Mouse (Mus musculus): ENCODE measurements at regions not wholly inside any gene's neighbourhood (a gene's known extent, or its start where the extent isn't known, plus 50 kb on each side); places are given as distances from the start of the nearest gene placed in this dataset.

GRCm38 (mm10) chr8:92070704-92071103, 268.8 kb upstream of the Irx3 start:
- no peak for DNase-seq (ENCODE audit: low read depth, low spot score)

DNA sequence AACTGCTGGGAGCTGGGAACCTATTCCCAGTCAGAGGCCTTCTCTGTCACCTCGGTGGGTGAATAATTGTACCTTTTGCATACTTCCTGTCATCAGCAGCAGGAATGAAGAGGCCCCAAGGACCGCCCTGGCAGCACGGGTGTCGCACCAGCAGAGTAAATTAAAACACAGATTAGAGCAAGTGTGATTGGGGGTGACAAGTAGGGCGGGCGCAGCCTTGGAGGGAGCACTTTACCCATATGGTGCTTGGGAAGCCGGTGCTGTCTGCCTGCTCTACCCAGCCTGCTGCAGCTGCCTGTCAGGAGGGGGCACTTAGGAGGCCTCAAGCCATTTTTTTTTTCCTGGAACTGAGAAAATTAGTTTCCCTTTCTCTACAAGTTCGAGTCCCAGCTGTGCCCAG, 264.6 kb upstream of the Irx3 start:
- no peak for DNase-seq (ENCODE audit: low read depth, low spot score)

DNA sequence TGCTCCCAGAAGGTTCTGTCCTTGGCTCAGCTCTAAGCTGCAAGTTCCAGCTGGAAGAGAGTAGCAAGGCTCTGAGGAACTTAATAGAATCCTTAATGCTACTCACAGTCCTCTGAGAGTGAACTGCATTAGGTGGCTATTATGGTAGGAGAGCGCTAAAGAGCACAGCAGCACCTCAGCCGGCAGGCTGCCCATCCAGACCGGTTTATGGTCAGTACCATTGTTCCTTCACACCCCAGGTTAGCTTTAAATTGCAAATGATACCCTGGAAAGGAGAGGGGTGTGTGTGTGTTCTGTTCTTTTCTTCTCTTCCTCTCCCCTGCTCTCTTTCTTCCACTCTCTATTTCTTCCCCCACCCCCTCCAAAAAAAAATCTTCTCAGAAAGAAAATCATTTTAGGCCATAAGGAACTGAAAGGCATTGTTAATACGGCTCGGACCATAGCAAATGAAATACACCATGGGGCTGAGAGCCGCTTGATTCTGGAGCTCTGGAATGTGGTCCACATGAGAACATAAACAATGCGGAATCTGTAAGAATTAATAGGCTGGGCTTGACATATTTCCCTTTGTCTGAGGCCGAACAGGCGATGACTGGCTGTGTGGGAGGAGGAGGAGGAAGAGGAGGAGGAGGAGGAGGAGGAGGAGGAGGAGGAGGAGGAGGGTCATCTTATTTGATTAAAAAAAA, 263.8 kb upstream of the Irx3 start:
- DNase-seq (ENCODE audit: low read depth, low spot score): peak; percentile 30

DNA sequence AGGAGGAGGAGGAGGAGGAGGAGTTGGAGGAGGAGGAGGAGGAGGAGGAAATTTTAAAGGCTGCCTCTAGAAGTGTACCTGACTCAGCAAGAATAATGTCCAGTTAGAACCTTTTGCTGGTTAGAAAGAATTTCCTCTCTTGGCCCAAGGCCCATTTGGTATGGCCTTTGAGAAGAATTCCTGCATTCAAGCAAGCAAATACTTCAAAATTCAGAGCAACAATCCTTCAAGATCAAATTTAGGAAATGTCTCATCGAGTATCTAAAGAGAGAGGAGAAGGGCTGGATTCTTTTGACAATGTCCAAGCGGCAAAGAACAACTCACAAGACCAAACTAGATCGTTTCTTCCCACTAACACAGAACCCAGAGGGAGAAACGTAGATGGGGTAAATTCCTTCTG, 263.1 kb upstream of the Irx3 start:
- no peak for DNase-seq (ENCODE audit: low read depth, low spot score)

GRCm38 (mm10) chr8:92064175-92064821, 262.4 kb upstream of the Irx3 start:
- no peak for DNase-seq (ENCODE audit: low read depth, low spot score)

GRCm38 (mm10) chr8:92063333-92063732, 261.5 kb upstream of the Irx3 start:
- DNase-seq (ENCODE audit: low read depth, low spot score): peak; percentile 21

DNA sequence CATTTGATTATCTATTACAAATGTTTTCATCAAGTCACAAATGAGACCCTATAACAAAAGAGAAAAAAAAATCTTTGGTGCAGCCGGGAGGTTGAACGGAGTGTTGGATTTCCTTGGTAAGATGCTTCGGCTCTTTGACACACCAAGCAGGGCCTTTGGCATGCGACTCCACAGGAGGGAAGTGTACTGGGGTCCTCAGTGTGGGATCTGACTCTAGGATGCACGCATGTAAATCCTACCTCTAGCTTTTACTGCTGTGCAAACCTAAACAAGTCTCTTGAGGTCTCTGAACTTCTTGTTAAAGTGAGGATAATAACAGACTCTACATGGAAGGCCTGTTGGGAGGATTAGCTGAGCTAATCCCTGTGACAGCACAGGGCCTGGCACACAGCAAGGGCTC, 257.6 kb upstream of the Irx3 start:
- DNase-seq (ENCODE audit: low read depth, low spot score): no peak

DNA sequence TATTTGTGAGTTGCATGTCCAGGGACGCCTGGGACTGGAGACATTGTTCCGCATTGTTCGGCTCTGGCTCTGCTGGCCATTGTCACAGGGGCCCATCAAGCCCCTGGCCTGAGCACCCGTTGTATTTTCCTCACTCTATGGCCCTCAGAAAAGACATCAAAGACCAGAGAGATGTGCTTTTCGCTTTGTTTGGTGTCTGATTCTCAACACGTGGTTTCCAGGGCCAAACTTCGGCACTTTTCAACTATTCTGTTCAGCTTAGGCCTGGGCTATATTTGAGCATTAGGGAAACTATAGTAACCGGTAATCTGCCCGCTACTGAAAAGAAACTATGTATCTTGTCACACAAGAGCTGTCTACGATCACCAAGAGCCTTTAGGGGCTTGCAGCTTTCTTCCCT, 257.1 kb upstream of the Irx3 start:
- no peak for DNase-seq (ENCODE audit: low read depth, low spot score)

DNA sequence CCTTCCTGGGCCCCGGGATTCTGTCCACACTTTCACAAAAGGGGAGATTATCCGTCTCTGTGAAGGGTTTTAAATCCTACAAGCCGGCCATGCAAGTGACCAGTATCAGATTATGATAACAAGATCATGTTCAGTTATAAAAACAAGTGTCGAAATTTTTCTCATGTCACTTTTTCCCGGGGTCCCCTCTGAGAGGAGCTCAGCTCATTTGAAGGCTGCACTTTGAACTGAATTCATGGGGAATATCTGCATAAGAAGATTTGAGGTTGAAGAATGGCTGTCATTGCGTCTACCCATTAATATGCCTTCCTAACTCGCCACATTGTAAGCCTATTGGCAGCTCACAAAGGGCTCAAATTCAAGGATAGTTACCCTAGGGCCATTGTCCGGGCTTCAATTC, 256.0 kb upstream of the Irx3 start:
- DNase-seq (ENCODE audit: low read depth, low spot score): no peak

DNA sequence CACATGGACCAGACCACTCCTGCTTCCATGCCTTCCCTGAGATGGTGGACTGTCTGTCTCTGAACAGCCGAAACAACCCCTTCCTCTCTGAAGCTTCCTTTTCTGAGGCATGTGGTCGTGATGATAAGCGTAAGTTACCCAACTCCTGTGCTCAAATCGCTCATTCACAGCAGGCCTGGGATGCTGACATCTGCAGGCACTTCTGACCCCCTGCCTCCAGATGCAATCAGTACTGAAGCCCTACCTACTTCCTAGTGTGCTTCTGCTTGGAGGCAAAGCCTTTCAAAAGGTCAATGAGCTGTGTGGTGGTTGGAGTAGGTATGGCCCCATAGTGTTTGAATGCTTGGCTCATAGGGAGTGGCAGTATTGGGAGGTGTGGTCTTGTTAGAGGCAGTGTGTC, 253.7 kb upstream of the Irx3 start:
- DNase-seq (ENCODE audit: low read depth, low spot score): no peak

GRCm38 (mm10) chr8:92044695-92045094, 242.8 kb upstream of the Irx3 start:
- no peak for DNase-seq (ENCODE audit: low read depth, low spot score)

DNA sequence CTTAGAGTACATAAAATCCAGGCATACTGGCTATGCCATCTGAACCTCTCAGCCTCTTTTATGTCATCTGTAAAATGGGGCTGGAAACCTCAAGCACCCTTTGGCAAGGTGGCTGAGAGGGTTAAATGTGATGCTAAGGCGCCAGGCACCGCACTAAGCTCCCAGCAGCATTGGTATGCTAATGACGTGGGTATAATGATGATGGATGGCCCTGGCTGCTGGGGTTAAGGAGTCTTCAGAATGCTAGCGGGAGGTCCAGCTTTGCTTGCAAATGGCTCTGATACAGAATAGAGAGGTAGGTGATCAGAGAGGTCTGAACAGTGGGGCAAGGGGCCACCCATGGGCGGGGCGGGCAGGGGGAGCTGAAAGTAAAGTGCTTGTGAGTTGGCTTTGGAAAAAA, 241.1 kb upstream of the Irx3 start:
- DNase-seq (ENCODE audit: low read depth, low spot score): peak; percentile 65

DNA sequence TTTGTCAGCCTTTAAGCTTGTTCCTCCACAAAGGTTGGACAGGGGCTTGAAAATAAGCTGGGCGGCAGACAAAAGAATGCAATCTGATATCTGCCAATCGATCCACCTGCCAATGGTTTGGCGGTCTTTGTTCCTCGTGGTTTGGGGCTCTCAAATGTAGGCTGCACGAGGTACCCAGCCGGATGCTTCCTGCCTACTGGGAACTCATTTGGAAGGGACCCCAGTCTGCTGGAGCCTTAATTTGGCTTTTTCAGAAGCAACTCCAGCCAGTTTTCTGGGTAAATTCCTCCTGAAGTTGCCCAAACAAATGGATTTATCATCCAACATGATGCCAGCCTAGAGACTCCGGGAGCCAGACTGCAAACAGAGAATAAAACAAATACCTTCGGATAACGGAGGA, 228.1 kb upstream of the Irx3 start:
- DNase-seq (ENCODE audit: low read depth, low spot score): no peak

DNA sequence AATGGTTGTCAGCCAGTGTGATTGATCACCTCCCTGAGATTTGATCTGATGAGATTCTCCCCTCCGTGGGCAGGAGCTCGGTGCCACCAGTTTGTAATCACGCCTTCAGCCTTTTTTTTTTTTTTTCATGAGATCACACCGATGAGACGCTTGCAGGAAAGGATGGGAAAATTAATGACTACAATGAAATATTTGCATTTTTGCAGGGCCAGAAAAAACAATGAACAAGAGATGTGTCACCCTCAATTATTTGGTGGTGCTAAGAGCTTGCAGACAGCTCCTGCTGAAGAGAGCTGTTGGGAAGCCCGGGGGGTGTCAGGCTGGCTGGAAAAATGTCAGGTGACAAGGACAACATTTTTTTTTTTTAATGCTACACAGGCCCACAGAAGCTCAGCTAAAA, 227.6 kb upstream of the Irx3 start:
- DNase-seq (ENCODE audit: low read depth, low spot score): no peak

GRCm38 (mm10) chr8:92028308-92028707, 226.4 kb upstream of the Irx3 start:
- peak; percentile 44 for DNase-seq (ENCODE audit: low read depth, low spot score)

- DNase-seq (ENCODE audit: low read depth, low spot score): peak; percentile 39
These were observed 222.3 kb upstream of the Irx3 start for GRCm38 (mm10) chr8:92024133-92024532.

GRCm38 (mm10) chr8:92021521-92021920, 219.7 kb upstream of the Irx3 start:
- no peak for DNase-seq (ENCODE audit: low read depth, low spot score)

DNA sequence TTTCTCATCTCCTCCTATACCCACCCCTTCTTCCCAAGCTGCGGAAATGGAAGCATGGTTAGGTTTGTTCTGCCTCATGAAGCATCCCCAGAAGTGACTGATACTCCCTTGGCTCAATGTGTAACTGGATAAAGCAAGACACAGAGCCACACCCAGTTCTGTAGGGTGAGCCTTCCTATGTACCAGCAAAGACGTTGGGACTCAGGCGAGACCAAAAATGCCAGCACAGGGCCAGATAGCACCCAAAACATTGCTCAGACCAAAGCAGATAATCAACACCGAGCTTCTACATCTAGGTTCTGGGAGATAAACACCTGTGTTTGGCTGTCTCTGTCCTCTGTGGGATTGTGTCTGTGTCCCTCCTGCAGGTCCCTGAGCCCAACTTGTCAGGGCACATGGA, 212.8 kb upstream of the Irx3 start:
- no peak for DNase-seq (ENCODE audit: low read depth, low spot score)

DNA sequence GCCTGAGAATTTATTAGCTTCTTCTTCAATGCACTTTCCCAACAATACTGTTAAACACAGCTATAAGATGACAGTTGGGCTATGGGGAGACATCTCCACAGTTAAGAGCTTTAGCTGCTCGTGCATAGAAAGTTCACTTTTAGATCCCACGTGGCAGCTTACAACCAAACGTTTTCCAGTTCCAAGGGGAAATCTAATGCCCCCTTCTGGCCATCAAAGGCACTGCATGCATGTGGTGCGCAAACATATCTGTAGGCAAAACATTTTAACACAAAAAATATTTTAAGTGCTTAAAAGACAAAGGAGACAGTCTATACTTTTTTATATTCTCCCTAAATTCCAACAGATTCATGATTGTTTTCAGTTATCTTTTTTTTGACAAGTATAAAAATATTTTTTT, 211.3 kb upstream of the Irx3 start:
- no peak for DNase-seq (ENCODE audit: low read depth, low spot score)

DNA sequence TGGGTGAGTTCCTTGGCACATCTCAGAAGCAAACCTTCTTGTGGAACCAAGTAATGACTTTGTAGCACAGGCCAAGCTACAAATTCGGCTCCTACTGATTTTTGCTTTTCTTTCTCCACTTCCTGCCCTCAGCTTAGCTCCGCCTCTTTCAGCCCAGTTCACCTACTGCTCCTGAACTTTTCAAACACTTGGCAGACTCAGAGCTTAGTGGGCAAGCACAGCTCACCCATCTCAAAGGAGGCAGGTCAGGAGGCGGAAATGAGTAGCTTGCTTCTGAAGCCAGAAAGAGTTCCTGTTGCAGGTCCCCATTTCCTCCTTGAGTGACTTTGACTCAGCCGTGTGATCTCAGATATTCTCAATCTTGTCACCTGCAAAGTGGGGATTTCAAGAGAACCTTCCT, 208.5 kb upstream of the Irx3 start:
- no peak for DNase-seq (ENCODE audit: low read depth, low spot score)

DNA sequence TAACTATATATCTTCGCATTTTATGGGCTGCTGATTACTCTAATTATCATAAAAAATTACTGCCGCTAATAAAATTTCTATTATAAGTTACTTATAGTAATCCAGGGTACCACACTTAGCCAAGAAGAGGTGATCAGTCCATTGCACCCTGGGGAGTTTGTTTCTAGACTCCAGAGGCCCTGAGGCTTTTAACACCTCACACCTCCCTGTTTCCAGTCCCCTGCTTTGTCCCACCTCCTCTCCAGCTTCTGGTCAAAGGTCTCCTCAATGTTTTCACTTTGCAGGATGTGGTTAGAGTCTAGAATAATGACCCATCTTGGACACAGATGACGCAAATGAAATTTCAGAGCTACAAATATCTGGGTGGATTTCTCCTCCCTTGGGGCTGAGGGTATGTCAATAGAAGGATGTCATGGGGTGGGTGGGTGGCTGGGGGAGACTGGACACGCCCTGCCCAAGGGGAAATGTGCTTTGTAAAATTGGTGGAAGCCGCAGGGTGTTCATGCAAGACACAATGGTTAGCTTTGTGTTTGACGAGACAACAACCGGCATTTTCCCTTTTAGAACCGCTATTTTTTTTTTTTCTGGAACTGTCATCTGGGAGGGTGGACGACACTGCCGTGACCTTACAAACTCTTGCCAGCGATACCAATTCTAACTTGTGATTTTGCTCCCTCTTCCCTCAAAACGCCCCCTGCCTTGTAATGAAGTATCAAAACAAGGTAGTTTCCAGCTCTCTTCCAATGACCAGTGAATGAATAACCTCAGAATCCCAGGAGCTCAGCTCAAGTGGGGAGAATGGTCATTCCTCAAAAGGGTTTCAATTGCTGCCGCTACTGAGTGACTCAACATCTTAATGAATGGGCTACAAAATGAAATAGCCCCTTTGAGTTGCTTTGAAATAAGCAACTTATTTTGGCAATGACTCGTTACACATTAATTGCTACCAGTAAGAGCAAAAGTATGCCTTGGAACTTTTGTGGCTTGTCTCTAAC, 207.0 kb upstream of the Irx3 start:
- DNase-seq (ENCODE audit: low read depth, low spot score): no peak

DNA sequence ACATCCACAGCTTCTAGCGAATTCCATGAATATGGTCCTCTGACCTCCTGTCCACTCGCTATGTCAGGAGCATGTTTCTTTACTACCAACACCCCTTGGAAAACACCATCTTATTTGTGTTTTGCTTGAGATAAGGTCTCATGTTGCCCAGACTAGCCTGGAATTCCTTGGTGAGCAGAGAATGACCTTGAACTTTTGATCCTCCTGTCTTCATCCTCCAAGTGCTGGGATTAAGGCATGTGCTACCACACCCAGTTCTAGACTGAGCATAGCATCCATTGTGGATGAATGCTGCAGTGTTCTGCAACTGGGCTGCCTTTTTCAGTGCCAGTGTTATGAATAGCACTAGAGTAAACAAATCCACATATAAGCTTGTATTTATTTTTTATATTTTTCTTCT, 203.2 kb upstream of the Irx3 start:
- DNase-seq (ENCODE audit: low read depth, low spot score): peak; percentile 95
